20 mouse cellular contexts compared by ENCODE assay signal in genomic region chr10:108952182-108952581, GRCm38 (mm10). TPM values are rescaled to one million over a fixed set of nuclear protein-coding genes. Genes with fewer than 3 reads are reported as not detected.
DNase-seq lines count a peak whose midpoint lies in the region; ATAC-seq lines count a peak whose summit lies in the region.
"Had no signal": no experiment of that assay in that cellular context is flagged by ENCODE, and none has a peak within 500 bp of the region (broad histone marks: within the 10 kb centered on the region; RNA-seq: fewer than 3 reads in every experiment).

No protein-coding gene starts in this region.

- no peaks in the 10 kb centered on the region for H3K36me3 ChIP-seq in hindbrain, embryonic 13.5 days
- H3K36me3 ChIP-seq in hindbrain, embryonic 16.5 days (ENCODE audit: control insufficient read depth, insufficient read depth, low read length): no peaks in the 10 kb centered on the region
- H3K36me3 ChIP-seq in midbrain, embryonic 16.5 days (ENCODE audit: control insufficient read depth, insufficient read depth, low read length): no peaks in the 10 kb centered on the region
- no peaks in the 10 kb centered on the region for H3K36me3 ChIP-seq in midbrain, embryonic 11.5 days (ENCODE audit: control insufficient read depth, insufficient read depth, low read length)
- H3K36me3 ChIP-seq: embryonic facial prominence, embryonic 10.5 days; forebrain, embryonic 15.5 days; liver, embryonic 13.5 days had no signal

- H3K4me1 ChIP-seq in hindbrain, embryonic 13.5 days (replicated peaks): peaks cover 7% of the 10 kb centered on the region; the same call in 1 of the 2 replicates
- no peaks in the 10 kb centered on the region for H3K4me1 ChIP-seq in hindbrain, embryonic 16.5 days (ENCODE audit: control insufficient read depth, insufficient read depth, low read depth, low read length)
- no peaks in the 10 kb centered on the region for H3K4me1 ChIP-seq in midbrain, embryonic 16.5 days (ENCODE audit: control insufficient read depth, insufficient read depth, low read length)
- no peaks in the 10 kb centered on the region for H3K4me1 ChIP-seq in midbrain, embryonic 11.5 days (ENCODE audit: control insufficient read depth, insufficient read depth, low read length)
- H3K4me1 ChIP-seq: embryonic facial prominence, embryonic 10.5 days; forebrain, embryonic 15.5 days; liver, embryonic 13.5 days had no signal

- peak overlapping the region; percentile 40; the same call in 1 of the 2 replicates for H3K27ac ChIP-seq in hindbrain, embryonic 13.5 days
- H3K27ac ChIP-seq in hindbrain, embryonic 16.5 days (ENCODE audit: low read depth, low read length): no peak overlapping the region
- H3K27ac ChIP-seq in midbrain, embryonic 16.5 days (ENCODE audit: low read length): 0 out of 2 replicates have a peak overlapping the region, but pooled peaks have one; percentile 53
- no peak overlapping the region for H3K27ac ChIP-seq in midbrain, embryonic 11.5 days (ENCODE audit: low read depth, low read length)
- H3K27ac ChIP-seq: embryonic facial prominence, embryonic 10.5 days; forebrain, embryonic 15.5 days; hindbrain, embryonic 14.5 days; kidney, postnatal 0 days; liver, embryonic 13.5 days had no signal

- no peak for ATAC-seq in hindbrain, embryonic 13.5 days (ENCODE audit: low FRiP score)
- no peak for ATAC-seq in hindbrain, embryonic 16.5 days
- ATAC-seq in midbrain, embryonic 16.5 days: no peak
- no peak for ATAC-seq in midbrain, embryonic 11.5 days (ENCODE audit: low FRiP score)
- ATAC-seq: CD4-positive, CD25-positive, alpha-beta regulatory T cell, adult 4 months; forebrain, embryonic 15.5 days had no signal

- H3K4me3 ChIP-seq in hindbrain, embryonic 13.5 days: no peak overlapping the region
- no peak overlapping the region for H3K4me3 ChIP-seq in hindbrain, embryonic 16.5 days (ENCODE audit: low read length)
- H3K4me3 ChIP-seq in midbrain, embryonic 16.5 days (ENCODE audit: low read depth, low read length): no peak overlapping the region
- no peak overlapping the region for H3K4me3 ChIP-seq in midbrain, embryonic 11.5 days (ENCODE audit: low read depth, low read length)
- H3K4me3 ChIP-seq: embryonic facial prominence, embryonic 10.5 days; forebrain, embryonic 15.5 days; liver, embryonic 13.5 days had no signal

- H3K9ac ChIP-seq in hindbrain, embryonic 13.5 days: no peak overlapping the region
- no peak overlapping the region for H3K9ac ChIP-seq in hindbrain, embryonic 16.5 days (ENCODE audit: low read depth, low read length)
- H3K9ac ChIP-seq in midbrain, embryonic 16.5 days (ENCODE audit: low read depth, low read length): no peak overlapping the region
- H3K9ac ChIP-seq in midbrain, embryonic 11.5 days (ENCODE audit: low read length): no peak overlapping the region
- H3K9ac ChIP-seq: forebrain, embryonic 15.5 days; hindbrain, embryonic 14.5 days; liver, embryonic 13.5 days had no signal

- no peak overlapping the region for H3K4me2 ChIP-seq in hindbrain, embryonic 13.5 days
- H3K4me2 ChIP-seq in hindbrain, embryonic 16.5 days (ENCODE audit: low read length): no peak overlapping the region
- no peak overlapping the region for H3K4me2 ChIP-seq in midbrain, embryonic 16.5 days (ENCODE audit: low read length)
- H3K4me2 ChIP-seq in midbrain, embryonic 11.5 days: no peak overlapping the region
- H3K4me2 ChIP-seq: forebrain, embryonic 15.5 days; hindbrain, embryonic 14.5 days; liver, embryonic 13.5 days had no signal

- DNase-seq in midbrain, embryonic 11.5 days (ENCODE audit: low spot score, missing footprints): no peak
- DNase-seq in cerebellum, adult 9-11 months: peak; percentile 76
- DNase-seq in right cerebral cortex, adult 18-20 months: no peak
- no peak for DNase-seq in right cerebral cortex, postnatal 25 days
- no peak for DNase-seq in gastrocnemius, adult 8-10 months (ENCODE audit: low spot score in 2 of 2)
- DNase-seq: adrenal gland, postnatal 14 days; kidney, adult 2 months; liver, embryonic 13.5 days; lung, adult 2 months; lung, postnatal 14 days; thymus, postnatal 36 days had no signal

- H3K27me3 ChIP-seq in hindbrain, embryonic 13.5 days: no peaks in the 10 kb centered on the region
- H3K27me3 ChIP-seq in hindbrain, embryonic 16.5 days (replicated peaks; ENCODE audit: control insufficient read depth, insufficient read depth, low read length): no peaks in the 10 kb centered on the region
- no peaks in the 10 kb centered on the region for H3K27me3 ChIP-seq in midbrain, embryonic 16.5 days (ENCODE audit: control insufficient read depth, insufficient read depth, low read depth, low read length)
- no peaks in the 10 kb centered on the region for H3K27me3 ChIP-seq in midbrain, embryonic 11.5 days (ENCODE audit: control insufficient read depth, insufficient read depth, low read length)
- H3K27me3 ChIP-seq: forebrain, embryonic 15.5 days; liver, embryonic 13.5 days had no signal

- no peaks in the 10 kb centered on the region for H3K9me3 ChIP-seq in hindbrain, embryonic 13.5 days
- H3K9me3 ChIP-seq in hindbrain, embryonic 16.5 days (ENCODE audit: control insufficient read depth, low read length): no peaks in the 10 kb centered on the region
- H3K9me3 ChIP-seq in midbrain, embryonic 16.5 days (replicated peaks; ENCODE audit: control insufficient read depth, low read length, poor library complexity, severe bottlenecking): no peaks in the 10 kb centered on the region
- no peaks in the 10 kb centered on the region for H3K9me3 ChIP-seq in midbrain, embryonic 11.5 days (ENCODE audit: control insufficient read depth, low read length)
- H3K9me3 ChIP-seq: embryonic facial prominence, embryonic 10.5 days; forebrain, embryonic 15.5 days had no signal

- WGBS in hindbrain, embryonic 13.5 days: 83% methylated on average over 8 of the region's 8 CpGs
- 77% methylated on average over 8 of the region's 8 CpGs for WGBS in hindbrain, embryonic 16.5 days
- WGBS in midbrain, embryonic 16.5 days: 72% methylated on average over 8 of the region's 8 CpGs
- WGBS in midbrain, embryonic 11.5 days: 91% methylated on average over 8 of the region's 8 CpGs

RNA-seq across cellular contexts. Expression of gene Syt1, which starts 58.6 kb away (rescaled TPM):
- 78.8 and 82.0 TPM in 2 replicates for polyA plus RNA-seq in hindbrain, embryonic 13.5 days (2015; fragmentation: Nextera tagmentation; extraction: Ambion mirVana)
- polyA plus RNA-seq in hindbrain, embryonic 16.5 days (2015; fragmentation: Nextera tagmentation; extraction: Ambion mirVana): 139 and 149 TPM in 2 replicates
- 140 and 146 TPM in 2 replicates for polyA plus RNA-seq in midbrain, embryonic 16.5 days (2015; fragmentation: Nextera tagmentation; extraction: Ambion mirVana)
- 18.8 and 21.5 TPM in 2 replicates for polyA plus RNA-seq in midbrain, embryonic 11.5 days (2014; fragmentation: Nextera tagmentation; extraction: Ambion mirVana)
- total RNA-seq in gastrocnemius, adult 8-10 months (2022): under 1 TPM; 0.07 to 0.21 (median 0.17) TPM
- total RNA-seq: megakaryocyte progenitor cell, adult 5-6 weeks had no signal
- polyA plus RNA-seq: CD4-positive, CD25-positive, alpha-beta regulatory T cell, adult 4 months had no signal

Comparison
In these comparisons a context has a peak if more than half of its experiments do, and no peak if none do; other contexts are left out.
1. H3K27ac ChIP-seq: peak in hindbrain, embryonic 13.5 days (single experiment) and midbrain, embryonic 16.5 days (single experiment); none in hindbrain, embryonic 16.5 days (single experiment) and midbrain, embryonic 11.5 days (single experiment).